Mouse (Mus musculus) ES-Bruce4 (cell line): ENCODE data around the gene Ablim2.

Experiments
- CTCF ChIP-seq: IDR thresholded peaks from one replicate; pipeline ENCODE4 v1.8.1; 2011; ENCODE audit warnings: low read depth, low read length
- POLR2A ChIP-seq: IDR thresholded peaks from one replicate; pipeline ENCODE4 v1.8.1; 2011; ENCODE audit warnings: low read length; ENCODE audit not compliant: insufficient read depth

GRCm38 (mm10) chr5:35898994-35899393, 141.3 kb downstream of the Ablim2 start:
- TF ChIP-seq CTCF: no peak
- no peak for TF ChIP-seq POLR2A
